Mouse (Mus musculus): ENCODE measurements around the gene Scnn1a.

Scnn1a gene

GRCm38 (mm10) chr6:125312171-125312570 is 8.3 kb upstream of the Scnn1a start:
- DNase-seq: no peak

GRCm38 (mm10) chr6:125312581-125313355 is 7.7 kb upstream of the Scnn1a start:
- DNase-seq: no peak

GRCm38 (mm10) chr6:125313546-125314230 is 6.8 kb upstream of the Scnn1a start, which contains the start of gene Ltbr:
TSS of gene Ltbr (minus strand) at chr6:125313885.
- DNase-seq: peak; percentile 34 to 53

- DNase-seq: no peak
Observed at GRCm38 (mm10) chr6:125314231-125314563, 6.3 kb upstream of the Scnn1a start.

- no peak for DNase-seq
Observed at GRCm38 (mm10) chr6:125314746-125315145, 5.7 kb upstream of the Scnn1a start.

- DNase-seq: no peak
Observed at GRCm38 (mm10) chr6:125317077-125317476, 3.4 kb upstream of the Scnn1a start.

GRCm38 (mm10) chr6:125318981-125319918 is 1.2 kb upstream of the Scnn1a start:
- no peak for DNase-seq

- DNase-seq: no peak
Observed at GRCm38 (mm10) chr6:125319919-125320296, 551 bp upstream of the Scnn1a start.

- no peak for DNase-seq
Observed at GRCm38 (mm10) chr6:125321114-125321855, 826 bp downstream of the Scnn1a start.

- no peak for DNase-seq
Observed at GRCm38 (mm10) chr6:125322794-125323193, 2.3 kb downstream of the Scnn1a start.

- DNase-seq: no peak
Observed at GRCm38 (mm10) chr6:125323547-125323946, 3.1 kb downstream of the Scnn1a start.

GRCm38 (mm10) chr6:125325337-125325736 is 4.9 kb downstream of the Scnn1a start:
- DNase-seq: no peak

GRCm38 (mm10) chr6:125328243-125328642 is 7.8 kb downstream of the Scnn1a start:
- DNase-seq: no peak

GRCm38 (mm10) chr6:125330626-125331326 is 10.3 kb downstream of the Scnn1a start:
- DNase-seq: peak; percentile 36 to 53

- no peak for DNase-seq
Observed at GRCm38 (mm10) chr6:125333112-125333899, 12.8 kb downstream of the Scnn1a start.

- DNase-seq: no peak
Observed at GRCm38 (mm10) chr6:125334356-125334755, 13.9 kb downstream of the Scnn1a start.

GRCm38 (mm10) chr6:125338791-125339660 is 18.6 kb downstream of the Scnn1a start:
- no peak for DNase-seq

GRCm38 (mm10) chr6:125340244-125340643 is 19.8 kb downstream of the Scnn1a start:
- no peak for DNase-seq

- no peak for DNase-seq
Observed at GRCm38 (mm10) chr6:125342198-125342597, 21.7 kb downstream of the Scnn1a start.

GRCm38 (mm10) chr6:125344084-125344483 is 23.6 kb downstream of the Scnn1a start:
- DNase-seq: no peak

All from cerebellum, postnatal 36 days (tissue).